Mouse (Mus musculus): Measurements from ENCODE around the gene Cttnbp2nl.

The Cttnbp2nl gene

GRCm38 (mm10) chr3:105052937-105053697 is at the start of gene Cttnbp2nl:
TSS of gene Cttnbp2nl (minus strand) at chr3:105053146.
- CTCF ChIA-PET: no interaction called here

GRCm38 (mm10) chr3:105100270-105100589 is 47.3 kb upstream of the Cttnbp2nl start:
- CTCF ChIA-PET: no interaction called here

DNA sequence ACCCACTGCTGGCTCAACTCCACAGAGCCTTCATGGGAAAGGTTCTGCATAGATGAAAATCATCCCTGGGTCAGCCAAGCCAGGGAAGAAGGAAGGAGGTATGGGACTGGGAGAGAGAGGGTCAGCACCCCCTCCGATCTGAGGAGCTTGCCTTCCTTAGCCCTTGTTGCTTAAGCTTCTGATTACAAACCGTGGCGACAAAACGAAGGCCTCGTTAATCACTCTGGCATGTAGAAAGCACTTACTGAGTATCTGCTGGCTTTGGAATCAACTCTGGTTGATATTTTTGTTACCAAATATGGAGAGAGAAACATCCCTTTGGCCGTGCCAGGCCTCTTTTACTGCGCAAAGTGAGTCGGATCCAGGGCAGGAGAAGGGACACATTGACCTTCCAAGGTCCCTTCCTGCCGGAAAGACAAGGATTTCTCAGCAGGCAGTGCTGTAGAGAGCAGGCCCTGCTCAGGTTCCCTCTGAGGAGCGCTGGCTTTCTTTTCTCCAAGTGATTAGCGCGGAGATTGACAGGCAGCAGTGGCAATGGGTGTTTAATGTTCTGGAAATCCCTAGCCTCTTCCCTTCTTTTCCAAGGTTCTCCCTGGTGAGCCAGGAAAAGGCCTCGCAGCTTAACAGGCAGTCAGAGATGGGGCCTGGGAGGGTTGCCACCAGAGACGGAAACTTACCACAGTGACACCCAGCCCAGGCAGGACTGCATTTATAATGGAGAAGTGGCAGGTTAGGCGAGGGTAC is 46.8 kb upstream of the Cttnbp2nl start:
- CTCF ChIA-PET: no interaction called here

GRCm38 (mm10) chr3:105097581-105097980 is 44.6 kb upstream of the Cttnbp2nl start:
- CTCF ChIA-PET: no interaction called here

- CTCF ChIA-PET: no interaction called here
These were observed 42.1 kb upstream of the Cttnbp2nl start for GRCm38 (mm10) chr3:105095026-105095425.

GRCm38 (mm10) chr3:105094448-105094847 is 41.5 kb upstream of the Cttnbp2nl start:
- CTCF ChIA-PET: no interaction called here

- CTCF ChIA-PET: no interaction called here
These were observed 40.0 kb upstream of the Cttnbp2nl start for GRCm38 (mm10) chr3:105092721-105093505.

DNA sequence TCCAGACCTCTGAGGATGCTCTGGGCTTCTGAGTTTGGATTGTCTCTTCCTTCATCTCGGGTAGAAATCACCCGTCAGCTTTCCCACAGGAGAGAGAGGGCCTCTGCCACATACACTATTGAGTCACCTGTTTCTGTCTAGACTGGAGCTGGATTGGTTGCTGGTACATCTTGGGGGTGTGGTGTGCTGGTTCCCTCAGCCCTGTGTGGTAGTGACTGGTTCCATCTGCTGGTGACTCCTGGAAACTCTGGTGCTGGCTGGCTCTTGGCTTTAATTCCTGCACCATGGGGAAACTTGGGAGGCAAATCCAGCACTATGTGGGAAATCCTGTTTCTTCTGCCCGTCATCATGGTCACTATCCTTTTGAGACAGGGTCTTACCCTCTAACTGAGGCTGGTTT is 38.0 kb upstream of the Cttnbp2nl start:
- CTCF ChIA-PET: no interaction called here

- CTCF ChIA-PET: no interaction called here
These were observed 37.2 kb upstream of the Cttnbp2nl start for GRCm38 (mm10) chr3:105090147-105090546.

DNA sequence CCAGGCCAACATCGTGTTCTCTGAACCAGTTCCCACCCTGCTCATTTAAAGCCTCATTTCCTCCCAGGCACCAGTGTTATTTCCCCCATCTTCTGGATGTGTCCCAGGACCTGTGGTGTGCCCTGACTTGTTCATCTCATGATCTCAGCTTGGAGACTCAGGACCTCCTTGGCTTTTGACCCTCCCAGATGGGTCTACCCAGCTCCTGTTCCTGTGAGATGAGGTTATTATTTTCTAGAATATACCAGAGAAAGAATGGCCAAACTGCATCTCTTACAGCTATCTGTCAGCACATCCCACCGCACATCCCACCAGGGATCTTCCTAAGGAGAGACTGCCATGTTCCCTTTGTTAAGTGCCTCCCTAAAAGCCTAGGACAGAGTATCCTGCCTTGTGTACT is 35.7 kb upstream of the Cttnbp2nl start:
- CTCF ChIA-PET: no interaction called here

DNA sequence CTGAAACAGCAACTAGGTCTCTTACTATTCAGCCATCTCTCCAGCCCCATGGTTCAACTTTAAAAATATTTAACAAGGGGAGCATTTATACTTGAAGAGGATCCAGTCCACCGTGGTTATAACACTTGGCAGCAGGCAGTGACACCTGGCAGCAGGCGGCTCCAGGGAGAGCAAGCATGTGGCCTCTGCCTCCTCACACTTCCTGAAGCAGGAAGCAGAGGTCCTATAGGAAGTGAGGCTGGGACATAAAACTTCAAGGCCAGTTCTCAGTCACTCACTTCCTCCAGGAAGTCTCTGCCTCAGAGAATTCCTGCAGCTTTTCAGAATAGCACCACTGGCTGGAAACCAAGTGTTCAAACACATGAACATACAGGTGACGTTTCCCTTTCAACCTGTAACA is 34.4 kb upstream of the Cttnbp2nl start:
- CTCF ChIA-PET: no interaction called here

DNA sequence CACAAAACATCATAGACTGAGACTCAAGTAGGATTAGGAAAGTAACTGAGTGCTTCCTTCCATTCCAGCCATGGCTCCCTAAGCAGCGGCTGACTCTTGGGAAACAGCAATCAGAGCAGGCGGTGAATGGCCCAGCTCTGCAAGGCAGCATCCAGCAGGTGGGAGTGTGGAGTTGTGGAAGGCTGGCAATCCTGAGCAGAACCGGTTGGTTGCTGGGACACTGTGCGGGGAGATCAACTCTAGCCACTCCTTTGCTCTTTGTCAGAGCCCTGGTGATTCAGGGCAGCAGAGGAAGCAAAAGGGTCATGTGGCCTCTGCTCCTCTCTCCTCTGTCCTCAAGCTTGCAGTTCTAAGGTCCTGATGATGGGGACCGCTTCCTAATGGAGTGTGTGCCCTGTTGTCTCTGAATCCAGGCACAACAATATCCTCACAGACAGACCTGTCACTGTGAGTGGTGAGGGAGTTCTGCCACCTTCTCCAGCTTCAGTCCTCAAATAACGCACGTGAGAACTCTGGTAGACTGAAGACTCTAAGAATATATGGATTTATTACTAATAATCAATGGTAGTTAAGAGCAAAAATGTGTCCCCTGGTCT is 25.4 kb upstream of the Cttnbp2nl start:
- CTCF ChIA-PET: no interaction called here

GRCm38 (mm10) chr3:105075796-105076195 is 22.9 kb upstream of the Cttnbp2nl start:
- CTCF ChIA-PET: no interaction called here

DNA sequence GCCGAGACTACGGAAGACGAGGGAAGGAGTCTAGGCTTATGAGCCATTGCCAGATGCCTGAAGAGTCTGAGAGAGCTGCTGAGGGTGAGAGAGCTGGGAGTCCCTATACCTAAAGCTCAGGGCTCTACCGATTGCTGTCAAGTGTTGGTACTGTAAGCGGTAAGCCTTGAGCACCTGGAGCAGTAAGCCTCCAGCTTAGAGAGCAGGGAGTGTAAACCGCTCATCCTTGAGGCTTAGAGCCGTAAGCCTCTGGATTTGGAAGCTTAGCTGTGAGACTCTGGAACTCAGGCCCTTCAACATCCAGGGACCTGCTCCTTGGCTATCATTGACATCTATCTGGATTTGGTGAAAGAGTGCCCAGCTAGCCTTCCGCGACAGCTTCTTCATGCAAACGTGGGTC is 19.6 kb upstream of the Cttnbp2nl start:
- CTCF ChIA-PET: no interaction called here

DNA sequence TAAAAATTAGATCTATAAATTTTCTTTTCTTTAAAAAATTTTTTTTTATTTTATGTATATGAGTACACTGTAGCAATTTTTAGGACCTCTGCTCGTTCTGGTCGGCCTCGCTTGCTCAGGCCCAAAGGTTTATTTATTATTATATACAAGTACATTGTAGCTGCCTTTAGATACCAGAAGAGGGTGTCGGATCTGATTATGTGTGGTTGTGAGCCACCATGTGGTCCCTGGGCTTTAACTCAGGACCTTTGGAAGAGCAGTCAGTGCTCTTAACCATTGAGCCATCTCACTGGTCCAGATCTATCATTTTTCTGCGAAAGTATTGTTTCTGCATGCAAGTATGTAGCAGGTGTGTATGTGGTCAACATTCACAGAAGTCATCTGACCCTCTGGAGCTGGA is 18.3 kb upstream of the Cttnbp2nl start:
- CTCF ChIA-PET: no interaction called here

GRCm38 (mm10) chr3:105070553-105070952 is 17.6 kb upstream of the Cttnbp2nl start:
- CTCF ChIA-PET: interaction anchor here (0.6 kb wide), 1 partner anchor 12 kb away, joined by 3 read pairs; no protein-coding TSS in a partner anchor

- CTCF ChIA-PET: interaction anchor here (0.7 kb wide), 2 partner anchors 22 to 27 kb away, joined by 4 to 6 read pairs; no protein-coding TSS in a partner anchor
These were observed 13.6 kb upstream of the Cttnbp2nl start, which contains the start of gene 4930564D02Rik for GRCm38 (mm10) chr3:105066544-105066943. TSS of gene 4930564D02Rik (plus strand) at chr3:105066844.

GRCm38 (mm10) chr3:105062676-105063075 is 9.7 kb upstream of the Cttnbp2nl start:
- CTCF ChIA-PET: no interaction called here

DNA sequence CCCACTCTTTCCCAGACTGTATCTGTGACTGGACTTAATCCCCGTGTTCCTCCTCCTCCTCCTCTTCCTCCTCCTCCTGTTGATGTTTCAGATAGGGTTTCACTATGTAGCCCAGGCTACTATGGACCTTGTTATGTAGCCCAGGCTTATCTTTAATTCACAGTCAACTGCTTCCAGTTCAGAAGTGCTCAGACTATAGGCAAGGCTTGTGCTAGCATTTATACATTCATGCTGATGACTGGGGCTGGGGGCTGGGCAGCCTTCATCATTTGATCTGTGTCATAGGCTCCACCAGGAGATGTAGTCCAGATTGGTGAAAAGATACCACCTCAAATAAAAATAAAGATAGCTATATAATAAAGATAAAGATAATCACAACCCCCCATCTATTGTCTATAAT is 9.0 kb upstream of the Cttnbp2nl start:
- CTCF ChIA-PET: no interaction called here

DNA sequence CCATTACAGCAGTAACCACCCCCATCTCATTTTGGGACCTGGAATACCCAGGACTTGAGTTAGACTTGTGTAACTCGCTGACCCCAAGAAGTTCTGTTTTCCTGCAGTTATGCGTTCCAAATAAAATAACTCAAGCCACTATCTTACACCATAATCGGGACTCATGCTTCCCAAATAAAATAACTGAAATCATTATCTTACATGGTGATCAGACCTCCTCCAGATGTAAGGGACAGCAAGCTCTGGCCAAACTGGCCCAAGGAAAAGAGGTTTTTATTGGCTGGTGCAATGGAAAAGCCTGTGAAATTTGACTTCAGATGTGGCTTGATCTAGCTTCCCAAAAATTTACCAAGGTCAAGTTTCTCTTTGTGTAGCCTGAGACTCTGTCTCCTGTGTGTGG is 8.6 kb upstream of the Cttnbp2nl start:
- CTCF ChIA-PET: no interaction called here

- CTCF ChIA-PET: no interaction called here
These were observed 8.0 kb upstream of the Cttnbp2nl start for GRCm38 (mm10) chr3:105060992-105061391.

- CTCF ChIA-PET: interaction anchor here (0.5 kb wide), 1 partner anchor 93 kb away, joined by 5 read pairs; no protein-coding TSS in a partner anchor
These were observed 7.0 kb upstream of the Cttnbp2nl start for GRCm38 (mm10) chr3:105059911-105060310.

All from spleen, embryonic (tissue).